ENCODE assay signal across 9 mouse cellular contexts in genomic region chr17:87798423-87798941, GRCm38 (mm10). TPM values are rescaled to one million over a fixed set of nuclear protein-coding genes. Genes with fewer than 3 reads are reported as not detected.
DNase-seq lines count a peak whose midpoint lies in the region; ATAC-seq and TF ChIP-seq lines count a peak whose summit lies in the region.
"Had no signal": no experiment of that assay in that cellular context is flagged by ENCODE, and none has a peak within 500 bp of the region (broad histone marks: within the 10 kb centered on the region; RNA-seq: fewer than 3 reads in every experiment).

No protein-coding gene starts in this region.

- H3K4me1 ChIP-seq in E14TG2a.4 (replicated peaks; ENCODE audit: low read depth, low read length) = peaks cover 20% of the 10 kb centered on the region
- peaks cover 13% of the 10 kb centered on the region for H3K4me1 ChIP-seq in heart, embryonic 16.5 days (ENCODE audit: control insufficient read depth, insufficient read depth, low read length)

- H3K4me3 ChIP-seq in E14TG2a.4 (replicated peaks; ENCODE audit: low read length) = peak overlapping the region; percentile 80
- H3K4me3 ChIP-seq in heart, embryonic 16.5 days (ENCODE audit: low read length) = peak overlapping the region; percentile 49

- no peak overlapping the region for H3K27ac ChIP-seq in heart, embryonic 16.5 days (ENCODE audit: low read length)

- ATAC-seq in heart, embryonic 16.5 days (replicated peaks; ENCODE audit: extremely low read depth, insufficient read depth, low FRiP score) = peak; percentile 78
- ATAC-seq in megakaryocyte, adult 5-6 weeks (ENCODE audit: poor library complexity, severe bottlenecking) = peak; percentile 61
- ATAC-seq in monocyte, adult 5-6 weeks (replicated peaks; ENCODE audit: insufficient number of reproducible peaks, low FRiP score, low TSS enrichment, poor library complexity, severe bottlenecking) = no peak

- no peaks in the 10 kb centered on the region for H3K36me3 ChIP-seq in E14TG2a.4 (ENCODE audit: insufficient read depth, low read length)
- no peaks in the 10 kb centered on the region for H3K36me3 ChIP-seq in heart, embryonic 16.5 days (ENCODE audit: control insufficient read depth, insufficient read depth)

- no peaks in the 10 kb centered on the region for H3K9me3 ChIP-seq in E14TG2a.4 (ENCODE audit: low read length)
- no peaks in the 10 kb centered on the region for H3K9me3 ChIP-seq in heart, embryonic 16.5 days (replicated peaks; ENCODE audit: control insufficient read depth, low read length)

- peak overlapping the region; percentile 70 for H3K4me2 ChIP-seq in heart, embryonic 16.5 days (ENCODE audit: low read depth, low read length)

- DNase-seq in adrenal gland, postnatal 10 days = peak; percentile 90
- peak; percentile 66 for DNase-seq in embryo, embryonic 9.5 days (ENCODE audit: extremely low spot score)
- peak; percentile 41 to 81 for DNase-seq in kidney, postnatal 36 days
- peak; percentile 57 for DNase-seq in right cerebral cortex, postnatal 25 days

- TF ChIP-seq CTCF in E14TG2a.4 (conservative IDR thresholded peaks at IDR 0.05; ENCODE audit: low read length) = no peak

- no peak overlapping the region for H3K9ac ChIP-seq in heart, embryonic 16.5 days (ENCODE audit: low read length)

- WGBS in heart, embryonic 16.5 days = under 1% methylated on average over 30 of the region's 40 CpGs

- peaks cover 74% of the 10 kb centered on the region for H3K27me3 ChIP-seq in E14TG2a.4 (ENCODE audit: insufficient read depth, low read length)
- peaks cover 60% of the 10 kb centered on the region for H3K27me3 ChIP-seq in heart, embryonic 16.5 days (ENCODE audit: control insufficient read depth, insufficient read depth, low read length)

RNA-seq across cellular contexts. Expression of gene Kcnk12, which starts 0.7 kb away (rescaled TPM):
- under 1 TPM; 0.18 to 0.27 TPM for total RNA-seq in adrenal gland, postnatal 10 days (2021)
- not detected in 2 replicates for polyA plus RNA-seq in heart, embryonic 16.5 days (2015; fragmentation: Nextera tagmentation; extraction: Ambion mirVana)
- 1.6 and 3.6 TPM in 2 replicates for total RNA-seq in megakaryocyte, adult 5-6 weeks (2015)
- 1.1 and 2.3 TPM in 2 replicates for total RNA-seq in megakaryocyte, adult 5-6 weeks (2017)
- total RNA-seq in monocyte, adult 5-6 weeks (2017) = not detected in 3 replicates
- total RNA-seq: neutrophil, adult 5-6 weeks had no signal
